Mouse (Mus musculus): ENCODE data around the gene Irf2bp2. TPM values are rescaled to one million over a fixed set of nuclear protein-coding genes. Genes with fewer than 3 reads are reported as not detected.
A peak's percentile ranks its signal among the peaks of the same experiment; 100 is the strongest.

The Irf2bp2 gene
- polyA plus RNA-seq, 1 experiment from 2014 or later = 7.8 TPM

DNA sequence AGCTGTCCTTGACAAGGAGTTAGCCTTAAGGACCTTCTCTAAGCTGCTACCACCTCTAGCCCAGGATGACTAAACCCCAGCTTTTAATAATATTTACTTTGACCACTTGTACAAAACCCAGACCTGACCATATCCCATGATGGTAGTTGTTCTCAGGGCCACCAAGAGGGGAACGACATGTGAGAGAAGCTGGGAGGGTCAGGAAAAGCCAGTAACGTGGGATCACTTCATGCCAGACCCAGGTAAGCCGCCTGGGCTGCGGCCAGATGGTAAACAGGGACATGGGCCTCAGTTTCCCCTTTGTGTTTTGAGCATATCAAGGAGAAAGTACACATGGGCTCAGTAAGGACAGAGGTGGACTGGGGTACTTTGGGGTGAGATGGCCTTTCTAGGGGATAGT, 46.4 kb downstream of the Irf2bp2 start:
- no peak for ATAC-seq (ENCODE audit: low FRiP score, low TSS enrichment)
- WGBS = 92% methylated on average over 4 of the region's 4 CpGs
- DNase-seq = no peak

GRCm38 (mm10) chr8:126546480-126546879, 47.3 kb downstream of the Irf2bp2 start:
- DNase-seq (no peak), ATAC-seq (ENCODE audit: low FRiP score, low TSS enrichment) (no peak)
- no peaks in the 10 kb centered on the region for H3K9me3 ChIP-seq (ENCODE audit: control insufficient read depth, low read length)
- H3K27ac ChIP-seq (replicated peaks; ENCODE audit: low read depth, low read length) = no peak overlapping the region
- H3K4me2 ChIP-seq (ENCODE audit: low read length) = no peak overlapping the region
- H3K4me3 ChIP-seq (replicated peaks; ENCODE audit: low read depth, low read length) = no peak overlapping the region
- H3K9ac ChIP-seq (replicated peaks; ENCODE audit: low read length) = no peak overlapping the region
- no peaks in the 10 kb centered on the region for H3K36me3 ChIP-seq (ENCODE audit: control insufficient read depth, insufficient read depth, low read length)
- 55% methylated on average over 1 of the region's 1 CpGs for WGBS
- no peaks in the 10 kb centered on the region for H3K27me3 ChIP-seq (ENCODE audit: control insufficient read depth, insufficient read depth, low read length)
- no peaks in the 10 kb centered on the region for H3K4me1 ChIP-seq (ENCODE audit: control insufficient read depth, insufficient read depth, low read length)

More for the DNA sequence above, 46.4 kb downstream of the Irf2bp2 start:
- H3K9ac ChIP-seq (replicated peaks; ENCODE audit: low read length) = no peak overlapping the region
- H3K4me2 ChIP-seq (ENCODE audit: low read length) = no peak overlapping the region
- H3K4me3 ChIP-seq (replicated peaks; ENCODE audit: low read depth, low read length) = no peak overlapping the region
- no peaks in the 10 kb centered on the region for H3K36me3 ChIP-seq (ENCODE audit: control insufficient read depth, insufficient read depth, low read length)
- H3K9me3 ChIP-seq (ENCODE audit: control insufficient read depth, low read length) = no peaks in the 10 kb centered on the region
- no peaks in the 10 kb centered on the region for H3K27me3 ChIP-seq (ENCODE audit: control insufficient read depth, insufficient read depth, low read length)
- no peaks in the 10 kb centered on the region for H3K4me1 ChIP-seq (ENCODE audit: control insufficient read depth, insufficient read depth, low read length)
- no peak overlapping the region for H3K27ac ChIP-seq (replicated peaks; ENCODE audit: low read depth, low read length)

GRCm38 (mm10) chr8:126543407-126543806, 50.4 kb downstream of the Irf2bp2 start:
- Histone ChIP-seq H3K27me3 (ENCODE audit: control insufficient read depth, insufficient read depth, low read length) (no peaks in the 10 kb centered on the region), H3K27ac (replicated peaks; ENCODE audit: low read depth, low read length) (no peak overlapping the region), H3K4me1 (ENCODE audit: control insufficient read depth, insufficient read depth, low read length) (peaks cover 16% of the 10 kb centered on the region), H3K9me3 (ENCODE audit: control insufficient read depth, low read length) (no peaks in the 10 kb centered on the region), H3K4me3 (replicated peaks; ENCODE audit: low read depth, low read length) (no peak overlapping the region), H3K9ac (replicated peaks; ENCODE audit: low read length) (no peak overlapping the region), H3K4me2 (ENCODE audit: low read length) (no peak overlapping the region), H3K36me3 (ENCODE audit: control insufficient read depth, insufficient read depth, low read length) (no peaks in the 10 kb centered on the region)
- DNase-seq (no peak), ATAC-seq (ENCODE audit: low FRiP score, low TSS enrichment) (no peak)
- WGBS = 83% methylated on average over 8 of the region's 8 CpGs

GRCm38 (mm10) chr8:126542757-126543156, 51.0 kb downstream of the Irf2bp2 start:
- no peak overlapping the region for H3K4me2 ChIP-seq (ENCODE audit: low read length)
- WGBS = 77% methylated on average over 5 of the region's 5 CpGs

GRCm38 (mm10) chr8:126542090-126542689, 51.6 kb downstream of the Irf2bp2 start:
- DNase-seq (no peak), ATAC-seq (ENCODE audit: low FRiP score, low TSS enrichment) (no peak)
- H3K4me2 ChIP-seq (ENCODE audit: low read length) = no peak overlapping the region
- no peak overlapping the region for H3K9ac ChIP-seq (replicated peaks; ENCODE audit: low read length)
- peaks cover 28% of the 10 kb centered on the region for H3K4me1 ChIP-seq (ENCODE audit: control insufficient read depth, insufficient read depth, low read length)
- 89% methylated on average over 10 of the region's 10 CpGs for WGBS
- no peaks in the 10 kb centered on the region for H3K27me3 ChIP-seq (ENCODE audit: control insufficient read depth, insufficient read depth, low read length)
- H3K4me3 ChIP-seq (replicated peaks; ENCODE audit: low read depth, low read length) = no peak overlapping the region
- no peak overlapping the region for H3K27ac ChIP-seq (replicated peaks; ENCODE audit: low read depth, low read length)
- H3K36me3 ChIP-seq (ENCODE audit: control insufficient read depth, insufficient read depth, low read length) = no peaks in the 10 kb centered on the region
- H3K9me3 ChIP-seq (ENCODE audit: control insufficient read depth, low read length) = no peaks in the 10 kb centered on the region

More at GRCm38 (mm10) chr8:126542757-126543156, 51.0 kb downstream of the Irf2bp2 start:
- Histone ChIP-seq H3K4me1 (ENCODE audit: control insufficient read depth, insufficient read depth, low read length) (peaks cover 22% of the 10 kb centered on the region), H3K9me3 (ENCODE audit: control insufficient read depth, low read length) (no peaks in the 10 kb centered on the region), H3K27ac (replicated peaks; ENCODE audit: low read depth, low read length) (no peak overlapping the region), H3K36me3 (ENCODE audit: control insufficient read depth, insufficient read depth, low read length) (no peaks in the 10 kb centered on the region), H3K9ac (replicated peaks; ENCODE audit: low read length) (no peak overlapping the region), H3K27me3 (ENCODE audit: control insufficient read depth, insufficient read depth, low read length) (no peaks in the 10 kb centered on the region), H3K4me3 (replicated peaks; ENCODE audit: low read depth, low read length) (no peak overlapping the region)
- ATAC-seq (ENCODE audit: low FRiP score, low TSS enrichment) (no peak), DNase-seq (no peak)

DNA sequence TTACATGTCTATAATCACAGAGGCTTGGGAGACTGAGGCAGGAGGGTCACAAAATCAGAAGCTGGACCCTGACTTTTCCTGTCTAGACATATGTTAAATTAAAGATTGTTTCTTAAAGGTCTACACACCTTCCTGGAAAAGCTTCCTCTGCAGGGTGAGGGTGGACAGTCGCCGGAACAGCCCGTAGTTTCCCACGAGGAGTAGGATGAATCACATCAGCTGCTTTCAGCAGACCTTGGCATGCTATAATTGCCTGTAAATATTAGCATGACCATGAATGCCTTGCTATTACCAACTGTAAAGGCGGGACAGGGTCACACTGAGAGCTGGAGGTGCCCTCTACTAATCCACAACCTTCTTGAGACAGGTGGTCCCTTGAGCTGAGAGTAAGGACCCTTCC, 53.5 kb downstream of the Irf2bp2 start:
- no peak overlapping the region for H3K4me3 ChIP-seq (replicated peaks; ENCODE audit: low read depth, low read length)
- H3K9ac ChIP-seq (replicated peaks; ENCODE audit: low read length) = no peak overlapping the region
- H3K27ac ChIP-seq (replicated peaks; ENCODE audit: low read depth, low read length) = peak overlapping the region; percentile 96
- no peak overlapping the region for H3K4me2 ChIP-seq (ENCODE audit: low read length)
- DNase-seq = no peak
- H3K4me1 ChIP-seq (ENCODE audit: control insufficient read depth, insufficient read depth, low read length) = peaks cover 47% of the 10 kb centered on the region
- ATAC-seq (ENCODE audit: low FRiP score, low TSS enrichment) = no peak
- no peaks in the 10 kb centered on the region for H3K9me3 ChIP-seq (ENCODE audit: control insufficient read depth, low read length)
- H3K36me3 ChIP-seq (ENCODE audit: control insufficient read depth, insufficient read depth, low read length) = no peaks in the 10 kb centered on the region
- H3K27me3 ChIP-seq (ENCODE audit: control insufficient read depth, insufficient read depth, low read length) = no peaks in the 10 kb centered on the region
- 92% methylated on average over 5 of the region's 5 CpGs for WGBS

DNA sequence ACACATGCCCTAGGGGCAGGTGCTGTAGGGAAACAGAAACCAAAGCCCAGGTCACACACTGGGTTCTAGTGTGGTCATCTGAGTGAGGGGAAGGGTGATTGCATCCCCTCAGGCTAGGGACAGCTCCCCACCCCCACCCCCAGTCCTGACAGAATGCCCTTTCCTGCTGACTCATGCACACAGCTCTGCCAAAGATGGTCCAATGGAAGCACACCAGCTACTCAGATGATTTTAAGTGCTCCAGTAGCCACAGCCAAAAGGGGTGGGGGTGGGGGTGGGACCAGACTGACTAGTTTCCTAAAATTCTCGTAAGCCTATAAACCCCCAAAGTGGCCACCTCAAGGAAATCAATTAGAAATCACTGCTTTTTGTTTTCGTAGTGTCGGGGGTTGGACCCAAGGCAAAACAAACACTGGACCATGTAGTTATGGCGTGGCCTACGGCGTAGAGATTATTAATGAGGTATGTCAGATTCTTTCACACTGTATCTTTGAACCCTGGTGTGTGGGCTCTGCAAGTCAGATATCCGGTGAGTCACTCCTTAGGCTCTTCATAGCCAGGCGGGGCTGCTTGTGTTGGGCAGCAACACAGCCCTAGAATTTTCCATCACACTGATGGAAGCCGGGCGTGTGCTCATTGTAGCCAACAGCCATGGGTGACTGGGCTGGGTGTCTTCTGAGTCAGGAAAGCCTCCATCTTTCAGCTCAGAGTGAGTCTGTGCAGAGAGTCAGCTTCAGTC, 54.3 kb downstream of the Irf2bp2 start:
- peak; percentile 9 for ATAC-seq (ENCODE audit: low FRiP score, low TSS enrichment)
- DNase-seq = peak; percentile 53
- peak overlapping the region; percentile 96 for H3K27ac ChIP-seq (replicated peaks; ENCODE audit: low read depth, low read length)
- no peaks in the 10 kb centered on the region for H3K36me3 ChIP-seq (ENCODE audit: control insufficient read depth, insufficient read depth, low read length)
- 73% methylated on average over 10 of the region's 10 CpGs for WGBS
- no peaks in the 10 kb centered on the region for H3K9me3 ChIP-seq (ENCODE audit: control insufficient read depth, low read length)
- 0 out of 2 replicates have a peak overlapping the region, but pooled peaks have one; percentile 32 for H3K4me2 ChIP-seq (ENCODE audit: low read length)
- peaks cover 48% of the 10 kb centered on the region for H3K4me1 ChIP-seq (ENCODE audit: control insufficient read depth, insufficient read depth, low read length)
- H3K27me3 ChIP-seq (ENCODE audit: control insufficient read depth, insufficient read depth, low read length) = no peaks in the 10 kb centered on the region
- no peak overlapping the region for H3K9ac ChIP-seq (replicated peaks; ENCODE audit: low read length)
- H3K4me3 ChIP-seq (replicated peaks; ENCODE audit: low read depth, low read length) = no peak overlapping the region

DNA sequence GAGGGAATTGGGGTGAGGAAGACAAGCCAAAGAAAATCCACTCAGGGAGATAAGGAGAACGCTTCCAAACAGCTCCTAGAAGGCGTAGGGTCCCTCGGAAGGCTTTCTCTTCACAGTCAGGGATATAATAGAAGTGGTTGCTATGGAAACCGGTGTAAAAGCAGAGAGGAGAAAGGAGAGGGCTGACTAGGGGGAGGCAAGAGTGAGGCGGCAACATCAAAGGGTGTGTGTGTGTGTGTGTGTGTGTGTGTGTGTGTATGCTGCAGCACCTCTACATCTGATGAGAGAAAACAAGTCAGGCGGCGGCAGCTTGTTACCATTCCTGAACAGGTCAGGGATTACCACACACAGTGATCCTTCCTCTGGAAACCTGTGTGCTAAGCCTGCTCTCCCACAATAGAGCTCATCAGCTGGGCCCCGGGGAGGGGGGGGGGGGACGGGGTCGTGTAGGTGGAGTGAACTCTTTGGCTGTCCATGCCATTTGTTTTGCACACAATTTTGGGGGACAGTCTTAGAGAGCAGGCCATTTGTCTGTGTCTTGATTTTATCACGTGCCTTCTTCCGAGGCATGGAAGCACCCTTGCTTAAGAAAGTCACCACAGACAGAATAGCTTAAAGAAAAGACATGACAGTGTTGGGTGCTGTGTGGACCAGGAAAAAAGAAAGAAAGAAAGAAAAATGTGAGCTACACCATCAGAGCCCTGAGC, 55.0 kb downstream of the Irf2bp2 start:
- H3K4me1 ChIP-seq (ENCODE audit: control insufficient read depth, insufficient read depth, low read length) = peaks cover 48% of the 10 kb centered on the region
- ATAC-seq (ENCODE audit: low FRiP score, low TSS enrichment) = peak; percentile 81

More for the DNA sequence above, 55.0 kb downstream of the Irf2bp2 start:
- Histone ChIP-seq H3K4me3 (replicated peaks; ENCODE audit: low read depth, low read length) (no peak overlapping the region), H3K27me3 (ENCODE audit: control insufficient read depth, insufficient read depth, low read length) (no peaks in the 10 kb centered on the region), H3K27ac (replicated peaks; ENCODE audit: low read depth, low read length) (peak overlapping the region; percentile 96), H3K9me3 (ENCODE audit: control insufficient read depth, low read length) (no peaks in the 10 kb centered on the region), H3K9ac (replicated peaks; ENCODE audit: low read length) (peak overlapping the region; percentile 26; the same call in 1 of the 2 replicates), H3K36me3 (ENCODE audit: control insufficient read depth, insufficient read depth, low read length) (no peaks in the 10 kb centered on the region), H3K4me2 (ENCODE audit: low read length) (peak overlapping the region; percentile 32)
- peak; percentile 96 for DNase-seq
- WGBS = 2% methylated on average over 12 of the region's 12 CpGs
